Mouse (Mus musculus): ENCODE measurements at regions not wholly inside any gene's neighbourhood (a gene's known extent, or its start where the extent isn't known, plus 50 kb on each side); places are given as distances from the start of the nearest gene placed in this dataset.

- DNase-seq (ENCODE audit: low read depth, low spot score): no peak
Measured at GRCm38 (mm10) chr8:80263468-80263945, 205.7 kb upstream of the Hhip start.

DNA sequence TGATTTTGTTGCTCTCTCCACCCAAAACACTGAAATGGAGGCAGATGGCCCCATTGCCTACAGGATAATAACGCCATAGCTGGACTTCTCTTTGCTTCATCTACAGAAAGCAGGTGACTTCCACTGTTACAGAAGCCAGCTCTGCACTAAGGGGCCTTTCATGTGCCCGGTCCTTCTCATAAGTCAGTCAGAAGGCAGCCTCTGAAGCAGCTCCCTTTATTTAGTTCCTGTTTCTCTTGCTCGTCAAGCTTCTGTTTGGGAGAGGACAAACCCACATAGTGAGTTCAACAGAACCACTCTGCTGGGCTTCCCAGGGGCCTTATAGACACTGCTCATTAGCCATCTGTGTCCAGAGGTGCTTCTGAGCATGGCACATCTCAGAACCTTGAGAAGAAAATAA lies 205.1 kb upstream of the Hhip start:
- DNase-seq (ENCODE audit: low read depth, low spot score): no peak

GRCm38 (mm10) chr8:80253541-80253940 lies 195.7 kb upstream of the Hhip start:
- no peak for DNase-seq (ENCODE audit: low read depth, low spot score)

- DNase-seq (ENCODE audit: low read depth, low spot score): no peak
Measured at GRCm38 (mm10) chr8:80251595-80251994, 193.8 kb upstream of the Hhip start.

DNA sequence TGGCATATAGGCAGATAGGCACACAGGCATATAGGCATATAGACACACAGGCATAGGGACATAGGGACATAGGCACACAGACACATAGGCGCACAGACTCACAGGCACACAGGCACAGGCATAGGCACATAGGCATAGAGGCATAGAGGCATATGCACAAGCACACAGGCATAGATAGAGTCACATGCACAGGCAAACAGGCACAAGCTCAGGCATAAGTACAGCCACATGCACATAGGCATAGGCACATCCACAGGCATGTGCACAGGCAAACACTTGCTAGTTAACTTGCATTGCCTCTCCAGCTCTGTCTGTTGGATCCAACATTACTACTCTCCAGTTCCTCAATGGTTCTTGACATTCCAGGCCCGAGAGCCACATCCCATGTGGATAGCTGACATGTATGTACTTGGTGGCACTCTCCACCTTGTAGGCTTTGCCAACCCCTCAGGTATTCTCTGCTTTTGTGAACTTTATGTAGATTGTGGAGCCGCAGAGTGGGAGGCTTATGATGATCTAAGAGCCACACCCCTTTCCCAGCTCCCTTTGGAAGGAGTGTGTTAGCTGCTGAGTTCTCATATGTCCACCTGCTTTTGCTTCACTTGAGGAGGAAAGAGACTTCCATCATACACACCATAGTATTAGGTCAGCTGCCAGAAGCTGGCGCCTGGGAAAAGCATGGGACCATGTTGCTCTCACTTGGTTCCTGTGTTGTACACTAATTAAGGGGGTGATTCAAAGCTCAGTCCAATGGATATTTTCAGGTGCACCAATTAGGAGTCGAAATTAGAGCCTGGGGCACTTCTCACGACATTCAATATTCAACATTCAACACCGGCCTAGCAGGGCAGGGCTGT lies 192.7 kb upstream of the Hhip start:
- no peak for DNase-seq (ENCODE audit: low read depth, low spot score)

DNA sequence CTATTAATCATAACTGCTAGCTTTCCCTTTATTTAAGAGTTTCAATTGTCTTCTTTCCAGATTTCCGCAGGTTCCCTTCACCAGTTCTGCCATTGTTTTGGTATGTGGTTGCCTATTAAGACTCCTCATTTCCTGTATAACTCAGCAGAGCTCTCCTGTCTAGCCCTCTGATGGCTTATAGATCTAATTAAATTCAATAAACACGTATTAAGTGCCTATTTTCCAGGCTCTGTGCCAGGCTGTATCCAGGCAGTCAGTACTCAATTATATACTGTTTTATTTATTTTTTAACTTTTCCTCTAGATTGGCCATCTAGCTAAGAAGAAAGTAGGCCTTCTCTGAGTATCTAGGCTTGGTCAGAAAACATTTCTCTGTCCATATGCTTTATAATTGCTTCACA lies 192.0 kb upstream of the Hhip start:
- no peak for DNase-seq (ENCODE audit: low read depth, low spot score)

DNA sequence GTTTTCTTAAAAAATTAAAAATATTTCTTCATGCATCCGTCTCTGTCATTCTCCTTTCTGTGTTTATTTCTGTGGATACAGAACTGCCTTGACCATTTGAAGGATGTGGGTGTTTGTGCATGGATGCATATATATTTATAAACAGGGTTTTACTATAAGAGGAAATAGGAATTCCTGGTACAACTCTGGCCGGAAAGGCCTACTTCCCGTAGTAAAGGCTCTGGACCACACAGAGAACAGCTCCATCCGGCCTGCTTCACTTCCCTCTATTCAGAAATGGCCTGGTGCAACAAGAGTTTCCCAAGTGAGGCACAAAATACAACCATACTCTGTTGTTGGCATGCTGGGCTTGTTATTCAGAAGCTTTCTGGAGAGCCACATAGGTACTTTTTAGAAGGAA lies 182.1 kb upstream of the Hhip start:
- no peak for DNase-seq (ENCODE audit: low read depth, low spot score)

DNA sequence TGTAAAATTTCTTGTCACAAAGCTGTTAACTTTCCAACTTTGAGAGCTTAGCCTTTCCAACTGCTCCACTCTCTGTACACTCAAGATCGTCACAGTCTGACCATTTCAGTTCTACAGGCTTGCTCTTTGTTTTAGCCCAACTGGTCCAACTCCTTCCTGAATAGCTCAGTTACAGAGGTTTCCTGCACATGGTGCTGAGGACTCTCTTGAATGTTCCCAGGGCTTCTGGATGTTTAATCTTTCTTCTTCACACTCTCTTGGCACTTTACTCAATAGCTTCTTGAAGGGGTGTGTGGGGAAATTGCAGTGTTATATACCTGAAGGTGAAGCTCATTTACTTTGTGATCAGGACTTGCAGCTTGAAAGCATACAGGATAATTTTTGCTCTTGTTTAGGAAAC lies 152.6 kb upstream of the Hhip start:
- no peak for DNase-seq (ENCODE audit: low read depth, low spot score)

- no peak for DNase-seq (ENCODE audit: low read depth, low spot score)
Measured at GRCm38 (mm10) chr8:80204678-80205654, 147.2 kb upstream of the Hhip start.

GRCm38 (mm10) chr8:80203769-80204677 lies 146.2 kb upstream of the Hhip start:
- DNase-seq (ENCODE audit: low read depth, low spot score): no peak

DNA sequence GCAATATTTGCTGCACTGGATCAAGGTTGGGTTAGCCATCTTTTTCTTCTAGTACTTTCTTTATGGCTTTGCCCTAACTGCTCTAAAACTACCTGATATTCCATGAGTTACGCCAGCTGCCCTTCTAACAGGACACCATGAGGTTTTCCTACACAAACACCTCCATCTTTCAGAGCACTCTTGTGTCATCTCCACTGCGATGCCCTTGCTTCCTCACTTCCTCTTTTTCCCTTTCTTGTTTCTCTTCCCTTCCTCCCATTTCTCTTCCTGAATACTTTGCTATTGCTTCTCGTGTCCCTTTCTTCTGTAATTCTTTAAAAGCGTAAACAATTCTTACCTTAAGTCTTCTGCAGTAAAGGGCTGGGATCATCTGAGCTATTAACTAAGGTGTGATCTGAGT lies 139.9 kb upstream of the Hhip start:
- no peak for DNase-seq (ENCODE audit: low read depth, low spot score)

DNA sequence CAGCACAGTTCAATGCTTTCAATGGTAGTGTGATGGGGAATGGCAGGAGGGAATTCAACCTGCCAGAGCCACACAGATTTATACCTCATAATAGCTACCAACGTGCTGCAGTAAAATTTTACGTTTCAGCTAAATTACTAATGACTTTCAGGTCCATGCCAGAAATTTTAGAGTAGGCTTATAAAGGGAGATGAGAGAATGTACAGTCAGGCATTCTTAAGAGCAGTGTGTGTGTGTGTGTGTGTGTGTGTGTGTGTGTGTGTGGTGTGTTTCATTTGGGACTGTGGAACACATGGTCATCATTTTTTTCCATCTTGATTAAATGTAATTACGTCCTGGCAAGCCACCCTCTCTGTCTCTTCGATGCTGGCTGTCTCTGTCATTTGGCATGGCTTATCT lies 132.7 kb upstream of the Hhip start:
- no peak for DNase-seq (ENCODE audit: low read depth, low spot score)

GRCm38 (mm10) chr8:80189797-80190509 lies 132.1 kb upstream of the Hhip start:
- DNase-seq (ENCODE audit: low read depth, low spot score): no peak

DNA sequence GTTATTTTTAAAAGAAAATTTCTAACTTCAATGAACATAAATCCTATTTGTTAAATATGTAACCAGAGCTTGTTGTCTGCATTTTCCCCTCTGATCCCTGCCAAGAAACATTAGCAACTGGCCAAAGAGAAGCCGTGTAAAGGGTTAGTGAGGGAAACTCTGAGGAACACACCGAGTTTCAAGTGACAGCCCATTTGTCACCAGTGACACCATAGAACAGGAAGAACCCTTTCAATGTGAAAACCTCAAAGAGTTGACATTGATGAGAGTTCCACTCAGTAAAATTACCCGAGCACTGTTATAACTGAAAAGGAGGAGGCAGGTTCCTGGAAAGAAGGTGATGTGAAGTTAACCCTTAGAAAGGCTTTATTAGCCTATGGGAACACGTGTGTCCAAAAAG lies 127.5 kb upstream of the Hhip start:
- DNase-seq (ENCODE audit: low read depth, low spot score): no peak

DNA sequence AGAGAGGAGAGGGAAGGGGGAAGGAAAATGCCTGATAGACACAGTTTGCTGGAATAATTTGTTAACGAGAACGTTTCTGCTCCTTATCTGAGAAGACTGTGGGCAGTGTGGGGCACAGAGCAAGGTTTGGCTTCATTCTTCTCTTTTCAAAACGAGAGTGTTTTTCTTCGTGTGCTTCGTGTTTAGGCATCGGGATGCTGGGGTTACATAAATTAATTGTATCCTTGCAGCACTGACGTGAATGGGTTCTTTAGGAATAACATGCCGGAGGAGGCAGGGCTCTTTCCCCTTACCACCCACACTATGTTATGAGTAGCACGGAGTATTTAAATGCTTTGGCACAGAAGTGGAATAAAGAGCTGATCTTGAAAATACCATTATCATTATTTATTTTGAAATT lies 110.9 kb upstream of the Hhip start:
- no peak for DNase-seq (ENCODE audit: low read depth, low spot score)

GRCm38 (mm10) chr8:80149458-80150083 lies 91.8 kb upstream of the Hhip start:
- DNase-seq (ENCODE audit: low read depth, low spot score): peak; percentile 6

DNA sequence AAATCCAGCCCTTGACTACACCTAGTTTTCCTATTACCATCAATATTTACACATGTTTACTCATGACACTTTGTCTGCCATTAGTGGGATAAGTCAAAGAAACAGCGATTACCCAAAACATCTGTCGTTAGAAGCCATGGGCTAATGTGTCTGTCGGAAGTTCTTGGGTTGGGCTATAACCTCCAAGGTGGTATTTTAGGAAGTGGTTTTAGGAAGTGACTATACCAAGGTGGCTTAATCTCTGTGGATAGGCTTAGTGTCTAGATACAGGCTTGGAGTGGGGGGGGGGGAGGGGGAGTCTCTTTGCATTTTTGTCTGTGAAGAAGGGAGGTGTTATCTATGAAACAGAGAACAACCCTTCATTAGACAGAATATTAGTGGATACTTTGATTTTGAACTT lies 90.1 kb upstream of the Hhip start:
- no peak for DNase-seq (ENCODE audit: low read depth, low spot score)

DNA sequence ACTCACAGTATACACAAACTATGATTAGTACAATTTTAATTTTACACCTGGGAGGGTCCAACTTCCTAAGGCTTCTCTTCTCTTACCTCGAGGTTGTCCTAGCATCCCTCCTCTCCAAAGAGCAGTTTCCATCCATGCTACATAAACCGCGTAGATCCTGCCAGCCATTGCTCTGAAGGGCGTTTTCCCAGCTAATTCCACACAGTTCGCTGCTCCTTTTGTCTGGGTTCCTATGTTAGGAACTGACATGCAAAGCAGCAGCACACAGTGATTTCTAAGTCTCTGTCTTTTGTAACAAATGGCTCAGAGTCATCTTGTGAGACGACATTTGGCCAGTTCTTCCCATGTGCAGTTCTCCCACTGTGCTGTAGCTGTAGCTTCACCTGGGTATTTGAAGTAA lies 80.7 kb upstream of the Hhip start:
- no peak for DNase-seq (ENCODE audit: low read depth, low spot score)

DNA sequence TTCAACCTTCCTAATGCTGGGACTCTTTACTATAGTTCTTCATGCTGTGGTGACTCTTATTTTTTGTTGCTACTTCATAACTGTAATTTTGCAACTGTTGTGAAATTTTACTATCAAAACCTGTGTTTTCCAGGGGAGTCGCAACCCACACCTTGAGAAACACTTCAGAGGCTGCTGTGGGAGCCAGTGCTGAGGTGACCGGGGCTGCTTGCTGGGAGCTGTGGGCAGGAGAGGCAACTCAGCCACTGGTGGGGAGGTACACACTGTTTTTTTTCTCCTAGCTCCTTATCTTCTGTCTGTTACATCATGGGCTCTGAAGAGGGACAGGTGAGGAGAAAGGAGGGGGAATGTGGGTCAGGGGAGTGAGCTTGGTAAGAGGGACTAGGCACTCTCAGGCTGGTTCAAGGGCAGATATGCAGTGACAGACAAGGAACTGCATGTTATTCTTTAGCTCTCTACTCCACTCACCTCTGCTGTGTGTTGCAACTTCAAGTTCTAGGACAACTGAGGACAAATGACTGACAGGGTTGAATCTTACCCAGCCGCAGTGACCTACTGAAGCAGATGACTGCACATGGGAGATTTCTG lies 62.7 kb upstream of the Hhip start:
- DNase-seq (ENCODE audit: low read depth, low spot score): no peak

GRCm38 (mm10) chr8:80117328-80117727 lies 59.5 kb upstream of the Hhip start:
- DNase-seq (ENCODE audit: low read depth, low spot score): no peak
